27 mouse cellular contexts compared by ENCODE assay signal in genomic region chr1:131760428-131760820, GRCm38 (mm10). TPM values are rescaled to one million over a fixed set of nuclear protein-coding genes. Genes with fewer than 3 reads are reported as not detected.
A peak's percentile ranks its signal among the peaks of the same experiment; 100 is the strongest.
DNase-seq lines count a peak whose midpoint lies in the region; TF ChIP-seq lines count a peak whose summit lies in the region.
"Had no signal": no experiment of that assay in that cellular context is flagged by ENCODE, and none has a peak within 500 bp of the region (broad histone marks: within the 10 kb centered on the region; RNA-seq: fewer than 3 reads in every experiment).

No protein-coding gene starts in this region.

- 0 out of 2 replicates have a peak overlapping the region, but pooled peaks have one; percentile 9 for H3K4me2 ChIP-seq in CH12.LX (ENCODE audit: insufficient read depth, low read depth, poor library complexity, severe bottlenecking)
- H3K4me2 ChIP-seq: embryonic facial prominence, embryonic 13.5 days; forebrain, embryonic 13.5 days; heart, embryonic 13.5 days; hindbrain, embryonic 15.5 days; midbrain, embryonic 15.5 days; neural tube, embryonic 13.5 days had no signal

- peak; percentile 3; the same call in 1 of the 2 replicates for TF ChIP-seq POLR2A in CH12.LX (IDR thresholded peaks at IDR 0.05; ENCODE audit: low read depth, low read length)

- no peak overlapping the region for H3K4me3 ChIP-seq in heart, embryonic 10.5 days
- H3K4me3 ChIP-seq in CH12.LX (replicated peaks in 1 of 3; ENCODE audit: low read depth in 2 of 3, low read length in 2 of 3, poor library complexity in 1 of 3), result no peak overlapping the region
- no peak overlapping the region for H3K4me3 ChIP-seq in embryonic facial prominence, embryonic 10.5 days
- H3K4me3 ChIP-seq: embryonic facial prominence, embryonic 13.5 days; erythroblast, embryonic 14.5 days; forebrain, embryonic 13.5 days; gastrocnemius, adult 2 months; heart, embryonic 13.5 days; hindbrain, embryonic 15.5 days; midbrain, embryonic 15.5 days; myocyte; neural tube, embryonic 13.5 days had no signal

- peaks cover 12% of the 10 kb centered on the region; the same call in 1 of the 2 replicates for H3K27me3 ChIP-seq in heart, embryonic 10.5 days (ENCODE audit: insufficient read depth, poor library complexity, severe bottlenecking)
- H3K27me3 ChIP-seq in CH12.LX (replicated peaks), result no peaks in the 10 kb centered on the region
- H3K27me3 ChIP-seq in embryonic facial prominence, embryonic 10.5 days (replicated peaks; ENCODE audit: low read depth, poor library complexity, severe bottlenecking), result peaks cover 3% of the 10 kb centered on the region; the same call in 1 of the 2 replicates
- H3K27me3 ChIP-seq: embryonic facial prominence, embryonic 13.5 days; forebrain, embryonic 13.5 days; hindbrain, embryonic 15.5 days; midbrain, embryonic 15.5 days; neural tube, embryonic 13.5 days had no signal

- no peak overlapping the region for H3K9ac ChIP-seq in CH12.LX (ENCODE audit: insufficient read depth, low read depth)
- H3K9ac ChIP-seq: embryonic facial prominence, embryonic 13.5 days; forebrain, embryonic 13.5 days; hindbrain, embryonic 15.5 days; midbrain, embryonic 15.5 days; neural tube, embryonic 13.5 days had no signal

- no peak for TF ChIP-seq CTCF in CH12.LX (conservative IDR thresholded peaks at IDR 0.05 in 1 of 2, IDR thresholded peaks at IDR 0.05 in 1 of 2; ENCODE audit: low read depth in 2 of 2, low read length in 2 of 2)

- dilution Hi-C loops in CH12.LX (cut with MboI; ENCODE audit: extremely low pct_ligation_motif_present, extremely low pct_unique_long_range_greater_than_20kb, low sequenced_read_pairs), result no loop called here

- no peaks in the 10 kb centered on the region for H3K36me3 ChIP-seq in heart, embryonic 10.5 days
- H3K36me3 ChIP-seq in CH12.LX (replicated peaks in 1 of 2; ENCODE audit: control insufficient read depth in 1 of 2, insufficient read depth in 1 of 2, low read length in 1 of 2), result no peaks in the 10 kb centered on the region
- no peaks in the 10 kb centered on the region for H3K36me3 ChIP-seq in embryonic facial prominence, embryonic 10.5 days (replicated peaks)
- H3K36me3 ChIP-seq: embryonic facial prominence, embryonic 13.5 days; heart, embryonic 13.5 days; hindbrain, embryonic 15.5 days; midbrain, embryonic 15.5 days; neural tube, embryonic 13.5 days had no signal

- H3K27ac ChIP-seq in heart, embryonic 10.5 days, result peak overlapping the region; percentile 8; the same call in 1 of the 2 replicates
- H3K27ac ChIP-seq in CH12.LX (ENCODE audit: insufficient read depth, low read depth), result no peak overlapping the region
- H3K27ac ChIP-seq in embryonic facial prominence, embryonic 10.5 days (replicated peaks), result 0 out of 2 replicates have a peak overlapping the region, but pooled peaks have one; percentile 6
- H3K27ac ChIP-seq: embryonic facial prominence, embryonic 13.5 days; forebrain, embryonic 13.5 days; gastrocnemius, adult 2 months; heart, embryonic 13.5 days; hindbrain, embryonic 15.5 days; kidney, postnatal 0 days; midbrain, embryonic 15.5 days; neural tube, embryonic 13.5 days had no signal

- 82% methylated on average over 3 of the region's 3 CpGs for WGBS in heart, embryonic 10.5 days
- 85% methylated on average over 3 of the region's 3 CpGs for WGBS in embryonic facial prominence, embryonic 10.5 days

- intact Hi-C loops in heart, postnatal 10 days (cut with DNase I), result loop anchor here (10.0 kb wide), 1 partner anchor 146 kb away; no protein-coding TSS in a partner anchor

- no peaks in the 10 kb centered on the region for H3K9me3 ChIP-seq in heart, embryonic 10.5 days
- H3K9me3 ChIP-seq in CH12.LX (replicated peaks; ENCODE audit: low read length), result no peaks in the 10 kb centered on the region
- no peaks in the 10 kb centered on the region for H3K9me3 ChIP-seq in embryonic facial prominence, embryonic 10.5 days
- H3K9me3 ChIP-seq: embryonic facial prominence, embryonic 13.5 days; forebrain, embryonic 13.5 days; heart, embryonic 13.5 days; hindbrain, embryonic 15.5 days; midbrain, embryonic 15.5 days; neural tube, embryonic 13.5 days had no signal

- no peak for DNase-seq in heart, embryonic 10.5 days (ENCODE audit: low spot score)
- no peak for DNase-seq in heart, postnatal 10 days
- DNase-seq in layer of hippocampus, postnatal 10 days (ENCODE audit: low spot score in 2 of 2), result peak; percentile 2 to 8
- no peak for DNase-seq in layer of hippocampus, postnatal 36 days
- DNase-seq in CH12.LX (ENCODE audit: extremely low read depth), result no peak
- no peak for DNase-seq in embryonic facial prominence, embryonic 10.5 days (ENCODE audit: low spot score)
- no peak for DNase-seq in lung, adult 18-20 months
- DNase-seq: adrenal gland, adult 2 months; cerebellum, adult 11-12 months; cerebellum, postnatal 25 days; gastrocnemius, adult 2 months; kidney, adult 18-20 months; retina, postnatal 1 day had no signal

- H3K79me2 ChIP-seq in CH12.LX (replicated peaks; ENCODE audit: control insufficient read depth, extremely low read depth, insufficient read depth, poor library complexity, severe bottlenecking), result no peaks in the 10 kb centered on the region

- in situ Hi-C loops in CH12.LX (cut with MboI; ENCODE audit: low pct_ligation_motif_present, low pct_unique_long_range_greater_than_20kb, low sequenced_read_pairs), result loop anchor here (10.0 kb wide), 1 partner anchor 146 kb away; no protein-coding TSS in a partner anchor

- TF ChIP-seq RAD21 in CH12.LX (IDR thresholded peaks at IDR 0.05; ENCODE audit: low read depth, low read length), result no peak

- peaks cover 25% of the 10 kb centered on the region for H3K4me1 ChIP-seq in heart, embryonic 10.5 days
- peaks cover 13 to 47% of the 10 kb centered on the region in 2 experiments for H3K4me1 ChIP-seq in CH12.LX (ENCODE audit: control insufficient read depth in 1 of 2, insufficient read depth in 2 of 2)
- 0 out of 2 replicates have a peak, but pooled peaks cover 3% of the 10 kb centered on the region for H3K4me1 ChIP-seq in embryonic facial prominence, embryonic 10.5 days
- H3K4me1 ChIP-seq: embryonic facial prominence, embryonic 13.5 days; midbrain, embryonic 15.5 days; neural tube, embryonic 13.5 days had no signal

- TF ChIP-seq EP300 in CH12.LX (IDR thresholded peaks at IDR 0.05; ENCODE audit: low read length), result no peak

TF ChIP-seq in CH12.LX, 34 proteins besides CTCF, POLR2A, EP300 and RAD21:
- TF ChIP-seq MAFK (IDR thresholded peaks at IDR 0.05; ENCODE audit: insufficient replicate concordance, low read length) (no peak), SIN3A (IDR thresholded peaks at IDR 0.05; ENCODE audit: low read length) (no peak), HCFC1 (IDR thresholded peaks at IDR 0.05; ENCODE audit: low read depth, low read length) (no peak), POLR2AphosphoS2 (IDR thresholded peaks at IDR 0.05; ENCODE audit: low read depth, low read length) (no peak), USF2 (conservative IDR thresholded peaks at IDR 0.05; ENCODE audit: low read depth, low read length) (peak; percentile 33), MEF2A (IDR thresholded peaks at IDR 0.05; ENCODE audit: borderline replicate concordance, low read depth, low read length) (no peak), USF1 (IDR thresholded peaks at IDR 0.05; ENCODE audit: low read depth, low read length) (peak; percentile 24; the same call in 1 of the 2 replicates), ZNF384 (IDR thresholded peaks at IDR 0.05; ENCODE audit: low read depth, low read length) (no peak), IRF4 (IDR thresholded peaks at IDR 0.05; ENCODE audit: low read depth, low read length) (no peak)

RNA-seq across cellular contexts. Expression of gene Slc26a9, which starts 16.6 kb away (rescaled TPM):
- 0.05 and 0.06 TPM in 2 replicates for polyA plus RNA-seq in heart, embryonic 10.5 days (2016; fragmentation: Nextera tagmentation; extraction: Ambion mirVana)
- total RNA-seq in heart, postnatal 10 days (2021), result not detected
- total RNA-seq in layer of hippocampus, postnatal 10 days (2021), result under 1 TPM; 0.34 to 0.47 TPM
- under 1 TPM; 0.12 to 0.15 TPM for total RNA-seq in layer of hippocampus, postnatal 36 days (2021)
- total RNA-seq in CH12.LX (2012; rRNA removed), result not detected in 2 replicates
- not detected in 2 replicates for total RNA-seq in CH12.LX (2014; rRNA removed)
- 0.29 and 0.31 TPM in 2 replicates for polyA plus RNA-seq in CH12.LX (2012; ENCODE audit: insufficient read length, low read depth)
- polyA plus RNA-seq in embryonic facial prominence, embryonic 10.5 days (2016; fragmentation: Nextera tagmentation; extraction: Ambion mirVana), result 0.73 TPM in 1 of 2 replicates, not detected in the other
- total RNA-seq: gastrocnemius, adult 2 months; granulocyte monocyte progenitor cell, adult 5-6 weeks; heart, postnatal 36 days; MEL had no signal
- polyA plus RNA-seq: embryonic facial prominence, embryonic 13.5 days; erythroblast, embryonic 14.5 days; limb, embryonic 11.5 days; liver, adult 2 months; myocyte; neural tube, embryonic 13.5 days had no signal

RNA-seq across cellular contexts. Expression of gene Pm20d1, which starts 36.8 kb away (rescaled TPM):
- polyA plus RNA-seq in heart, embryonic 10.5 days (2016; fragmentation: Nextera tagmentation; extraction: Ambion mirVana), result 2.1 and 3.1 TPM in 2 replicates
- 1 to 10 TPM; 3.0 to 4.0 TPM for total RNA-seq in heart, postnatal 10 days (2021)
- 1 to 10 TPM in 1 of 2 experiments, under 1 TPM in 1; 0.75 to 1.8 TPM for total RNA-seq in layer of hippocampus, postnatal 10 days (2021)
- total RNA-seq in layer of hippocampus, postnatal 36 days (2021), result 1 to 10 TPM; 1.8 to 2.2 TPM
- total RNA-seq in CH12.LX (2012; rRNA removed) (0.17 and 0.29 TPM in 2 replicates), CH12.LX (2014; rRNA removed) (0.09 and 0.21 TPM in 2 replicates)
- polyA plus RNA-seq in CH12.LX (2012; ENCODE audit: insufficient read length, low read depth), result 0.19 and 0.53 TPM in 2 replicates
- 2.0 and 3.1 TPM in 2 replicates for polyA plus RNA-seq in embryonic facial prominence, embryonic 10.5 days (2016; fragmentation: Nextera tagmentation; extraction: Ambion mirVana)
- total RNA-seq: MEL had no signal
- polyA plus RNA-seq: erythroblast, embryonic 14.5 days had no signal

Comparison
In these comparisons a context has a peak if more than half of its experiments do, and no peak if none do; other contexts are left out.
1. DNase-seq: peak in layer of hippocampus, postnatal 10 days (2 of 2); none in heart, embryonic 10.5 days (single experiment), heart, postnatal 10 days (0 of 2), layer of hippocampus, postnatal 36 days (0 of 2), CH12.LX (single experiment), embryonic facial prominence, embryonic 10.5 days (single experiment) and lung, adult 18-20 months (0 of 2).